Mouse (Mus musculus) intestine, embryonic 15.5 days (tissue): Measurements from ENCODE around the gene Lhfp. TPM values are rescaled to one million over a fixed set of nuclear protein-coding genes. Genes with fewer than 3 reads are reported as not detected.
A peak's percentile ranks its signal among the peaks of the same experiment; 100 is the strongest.

Experiments
- ATAC-seq: fragments of 200-750 bp; cut with Nextera tagmentation; 2 replicates; pipeline ENCODE4 v1.8.0; 2017; ENCODE audit warnings: moderate TSS enrichment, moderate library complexity
- H3K27ac ChIP-seq: fragments of 300-500 bp; sonication (generic); 2 replicates; pipeline ENCODE4 v1.5.1; 2015; ENCODE audit warnings: mild to moderate bottlenecking, inconsistent platforms
- H3K27me3 ChIP-seq: fragments of 300-500 bp; sonication (generic); replicated peaks from 2 replicates; pipeline ENCODE4 v1.6.1; 2015; ENCODE audit warnings: inconsistent platforms
- H3K36me3 ChIP-seq: fragments of 300-500 bp; sonication (generic); 2 replicates; pipeline ENCODE4 v1.6.1; 2015; ENCODE audit warnings: inconsistent platforms
- H3K4me1 ChIP-seq: fragments of 300-500 bp; sonication (generic); replicated peaks from 2 replicates; pipeline ENCODE4 v1.6.1; 2015; ENCODE audit warnings: inconsistent platforms
- H3K4me2 ChIP-seq: fragments of 300-500 bp; sonication (generic); replicated peaks from 2 replicates; pipeline ENCODE4 v1.6.1; 2015; ENCODE audit warnings: mild to moderate bottlenecking, inconsistent platforms
- H3K4me3 ChIP-seq: fragments of 300-500 bp; sonication (generic); replicated peaks from 2 replicates; pipeline ENCODE4 v1.5.1; 2015; ENCODE audit warnings: inconsistent platforms
- H3K9ac ChIP-seq: fragments of 300-500 bp; sonication (generic); 2 replicates; pipeline ENCODE4 v1.6.1; 2015; ENCODE audit warnings: inconsistent platforms
- H3K9me3 ChIP-seq: fragments of 300-500 bp; sonication (generic); 2 replicates; pipeline ENCODE4 v1.6.1; 2016; ENCODE audit warnings: inconsistent platforms
- WGBS: fragments of 180-500 bp; shearing (Covaris S2); methylation state at CpG from one replicate; pipeline ENCODE4 v1.1.7; 2015; 5-methylcytosine and 5-hydroxymethylcytosine counted together
- polyA plus RNA-seq: library from polyadenylated mRNA; unstranded; fragments of >200 nt; fragmentation: Nextera tagmentation; extraction: Ambion mirVana; gene quantifications from 2 replicates; pipeline ENCODE4 v1.2.1, GENCODE M21; 2015

Lhfp gene
- polyA plus RNA-seq, 1 experiment from 2014 or later: 41.0 TPM

DNA sequence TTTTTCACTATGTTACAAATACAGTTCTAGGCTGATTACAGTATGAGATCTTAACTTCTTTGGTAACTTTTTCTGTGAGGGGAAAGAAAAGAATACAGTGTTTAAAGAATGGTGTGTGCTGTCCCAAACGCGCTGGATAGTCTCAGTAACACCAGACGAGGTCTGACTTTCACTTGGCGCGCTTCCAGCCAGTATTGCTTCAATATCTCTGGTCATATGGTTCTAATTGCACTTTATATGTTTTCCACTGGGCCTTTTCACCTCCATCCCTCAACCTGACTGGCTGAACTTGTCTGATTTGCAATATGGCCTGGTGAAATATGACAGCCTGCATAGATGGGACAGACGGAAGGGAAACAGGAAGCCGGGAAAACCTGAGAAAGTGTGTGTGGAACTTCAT lies 2.9 kb downstream of the Lhfp start:
- peaks cover 16% of the 10 kb centered on the region; the same call in 1 of the 2 replicates for H3K4me1 ChIP-seq
- H3K9me3 ChIP-seq: no peaks in the 10 kb centered on the region
- ATAC-seq: no peak
- peaks cover 8% of the 10 kb centered on the region; the same call in 1 of the 2 replicates for H3K27me3 ChIP-seq
- WGBS: 51% methylated on average over 7 of the region's 7 CpGs
- no peaks in the 10 kb centered on the region for H3K36me3 ChIP-seq
- H3K27ac ChIP-seq: no peak overlapping the region
- H3K9ac ChIP-seq: no peak overlapping the region
- peak overlapping the region; percentile 44 for H3K4me2 ChIP-seq
- peak overlapping the region; percentile 6; the same call in 1 of the 2 replicates for H3K4me3 ChIP-seq

- WGBS: 45% methylated on average over 11 of the region's 11 CpGs
- H3K9ac ChIP-seq: no peak overlapping the region
Measured at GRCm38 (mm10) chr3:53044682-53045299, 3.5 kb downstream of the Lhfp start.

GRCm38 (mm10) chr3:53045697-53046096 lies 4.4 kb downstream of the Lhfp start:
- Histone ChIP-seq H3K9ac (no peak overlapping the region), H3K4me1 (peaks cover 16% of the 10 kb centered on the region; the same call in 1 of the 2 replicates), H3K9me3 (no peaks in the 10 kb centered on the region), H3K36me3 (no peaks in the 10 kb centered on the region), H3K4me2 (no peak overlapping the region), H3K27ac (no peak overlapping the region), H3K27me3 (peaks cover 8% of the 10 kb centered on the region; the same call in 1 of the 2 replicates), H3K4me3 (no peak overlapping the region)
- WGBS: 89% methylated on average over 4 of the region's 4 CpGs
- ATAC-seq: no peak

More at GRCm38 (mm10) chr3:53044682-53045299, 3.5 kb downstream of the Lhfp start:
- ATAC-seq: no peak
- Histone ChIP-seq H3K27ac (no peak overlapping the region), H3K4me2 (peak overlapping the region; percentile 44), H3K4me3 (peak overlapping the region; percentile 6; the same call in 1 of the 2 replicates), H3K4me1 (peaks cover 16% of the 10 kb centered on the region; the same call in 1 of the 2 replicates), H3K36me3 (no peaks in the 10 kb centered on the region), H3K9me3 (no peaks in the 10 kb centered on the region), H3K27me3 (peaks cover 8% of the 10 kb centered on the region; the same call in 1 of the 2 replicates)

GRCm38 (mm10) chr3:53046371-53046770 lies 5.0 kb downstream of the Lhfp start:
- no peak overlapping the region for H3K27ac ChIP-seq
- 64% methylated on average over 6 of the region's 6 CpGs for WGBS

GRCm38 (mm10) chr3:53052385-53052784 lies 11.1 kb downstream of the Lhfp start:
- 71% methylated on average over 8 of the region's 8 CpGs for WGBS
- no peak overlapping the region for H3K27ac ChIP-seq

More at GRCm38 (mm10) chr3:53046371-53046770, 5.0 kb downstream of the Lhfp start:
- Histone ChIP-seq H3K36me3 (no peaks in the 10 kb centered on the region), H3K27me3 (peaks cover 8% of the 10 kb centered on the region; the same call in 1 of the 2 replicates), H3K9ac (no peak overlapping the region), H3K4me1 (peaks cover 11% of the 10 kb centered on the region; the same call in 1 of the 2 replicates), H3K4me2 (no peak overlapping the region), H3K9me3 (no peaks in the 10 kb centered on the region), H3K4me3 (no peak overlapping the region)
- ATAC-seq: no peak

DNA sequence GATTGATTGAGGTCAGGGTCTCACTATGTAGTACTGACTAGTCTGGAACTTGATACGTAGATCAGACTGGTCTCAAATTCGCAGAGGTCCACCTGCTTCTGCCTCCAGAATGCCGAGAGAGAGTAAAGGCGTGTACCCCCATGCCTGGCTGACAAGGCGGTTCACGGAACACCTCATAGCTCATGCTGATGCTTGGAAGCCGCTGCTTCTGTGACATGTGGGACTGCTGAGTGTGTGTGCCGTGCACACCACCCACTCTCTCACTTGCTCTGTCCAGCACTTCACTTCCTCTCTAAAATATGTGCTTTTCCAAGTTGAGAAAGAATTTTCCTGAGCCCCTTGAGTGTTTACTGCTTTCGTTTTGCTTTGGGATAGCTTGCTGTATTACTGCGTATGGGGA lies 15.1 kb downstream of the Lhfp start:
- Histone ChIP-seq H3K27me3 (no peaks in the 10 kb centered on the region), H3K36me3 (no peaks in the 10 kb centered on the region), H3K9me3 (no peaks in the 10 kb centered on the region), H3K9ac (no peak overlapping the region), H3K4me2 (no peak overlapping the region), H3K27ac (no peak overlapping the region), H3K4me1 (peaks cover 16% of the 10 kb centered on the region), H3K4me3 (no peak overlapping the region)
- 72% methylated on average over 10 of the region's 10 CpGs for WGBS
- no peak for ATAC-seq

More at GRCm38 (mm10) chr3:53052385-53052784, 11.1 kb downstream of the Lhfp start:
- Histone ChIP-seq H3K9me3 (no peaks in the 10 kb centered on the region), H3K4me3 (no peak overlapping the region), H3K4me2 (no peak overlapping the region), H3K27me3 (no peaks in the 10 kb centered on the region), H3K4me1 (no peaks in the 10 kb centered on the region), H3K9ac (no peak overlapping the region), H3K36me3 (no peaks in the 10 kb centered on the region)
- ATAC-seq: no peak

DNA sequence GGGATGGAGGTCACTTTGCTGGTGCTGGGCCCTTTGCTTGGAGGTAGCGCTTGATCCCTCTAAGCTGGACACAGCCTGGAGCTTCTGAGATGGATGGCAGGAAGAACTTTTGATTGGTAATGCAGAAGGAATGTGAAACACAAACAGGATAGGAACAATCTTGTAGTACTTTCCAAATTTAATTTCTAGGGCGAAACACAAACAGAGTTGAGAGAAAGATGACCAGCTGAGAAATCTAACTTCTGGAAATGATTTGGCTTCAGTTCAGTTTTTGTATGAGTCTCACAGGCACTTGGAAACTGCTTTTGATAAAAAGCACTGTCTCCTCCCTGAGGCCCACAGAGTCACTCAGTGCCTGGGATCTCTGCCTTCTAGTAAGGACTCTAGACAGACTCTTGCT lies 18.6 kb downstream of the Lhfp start:
- Histone ChIP-seq H3K9me3 (no peaks in the 10 kb centered on the region), H3K27ac (peak overlapping the region; percentile 73), H3K36me3 (no peaks in the 10 kb centered on the region), H3K27me3 (no peaks in the 10 kb centered on the region), H3K4me3 (no peak overlapping the region), H3K4me2 (no peak overlapping the region), H3K4me1 (peaks cover 20% of the 10 kb centered on the region), H3K9ac (no peak overlapping the region)
- WGBS: 38% methylated on average over 2 of the region's 2 CpGs
- ATAC-seq: peak; percentile 47; the same call in 1 of the 2 replicates

GRCm38 (mm10) chr3:53063423-53064147 lies 22.3 kb downstream of the Lhfp start:
- H3K9ac ChIP-seq: no peak overlapping the region
- WGBS: 52% methylated on average over 13 of the region's 13 CpGs
- no peak overlapping the region for H3K27ac ChIP-seq
- no peak overlapping the region for H3K4me3 ChIP-seq
- H3K36me3 ChIP-seq: no peaks in the 10 kb centered on the region
- no peaks in the 10 kb centered on the region for H3K27me3 ChIP-seq
- peaks cover 20% of the 10 kb centered on the region for H3K4me1 ChIP-seq
- H3K9me3 ChIP-seq: no peaks in the 10 kb centered on the region
- no peak overlapping the region for H3K4me2 ChIP-seq
- no peak for ATAC-seq

DNA sequence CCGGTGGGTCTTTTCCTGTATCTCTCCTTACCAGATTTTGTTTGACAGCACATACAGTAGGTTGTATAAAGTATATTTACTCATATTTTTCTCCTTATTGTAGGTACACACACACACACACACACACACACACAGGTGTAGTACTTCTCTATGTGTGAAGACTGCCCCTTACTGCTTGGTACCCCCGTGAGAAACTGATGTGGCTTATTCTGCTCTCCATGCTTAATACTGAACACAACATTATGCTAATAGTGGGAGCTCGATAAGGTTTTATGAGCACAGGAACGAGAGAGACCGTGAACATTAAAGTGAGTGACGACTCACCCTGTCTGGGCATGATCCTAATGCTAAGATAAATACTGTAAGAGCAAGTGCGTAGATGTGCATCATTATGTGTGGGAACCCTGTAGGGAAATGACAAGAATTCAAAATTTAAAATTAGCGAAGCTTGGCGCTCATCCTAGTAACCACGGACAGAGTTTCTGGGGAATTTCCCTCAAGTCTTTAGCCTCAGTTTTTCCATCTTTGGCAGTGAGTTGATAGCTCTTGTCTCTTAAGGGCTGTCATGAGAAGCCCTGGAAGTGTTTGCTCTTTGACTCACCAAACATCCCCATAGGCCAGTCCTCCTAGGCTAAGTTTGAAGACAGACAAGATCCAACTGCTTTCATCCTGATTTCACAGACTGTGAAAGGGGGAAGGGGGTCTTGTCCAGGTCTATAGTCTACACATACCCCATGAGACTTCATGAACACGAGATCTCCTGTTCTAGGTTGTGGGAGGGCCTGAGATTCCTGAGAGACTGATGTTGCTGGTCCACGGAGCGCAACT lies 24.2 kb downstream of the Lhfp start:
- Histone ChIP-seq H3K9me3 (no peaks in the 10 kb centered on the region), H3K27me3 (no peaks in the 10 kb centered on the region), H3K4me1 (peaks cover 4% of the 10 kb centered on the region; the same call in 1 of the 2 replicates), H3K27ac (no peak overlapping the region), H3K4me2 (no peak overlapping the region), H3K4me3 (no peak overlapping the region), H3K36me3 (no peaks in the 10 kb centered on the region), H3K9ac (no peak overlapping the region)
- ATAC-seq: no peak
- WGBS: 81% methylated on average over 13 of the region's 13 CpGs

DNA sequence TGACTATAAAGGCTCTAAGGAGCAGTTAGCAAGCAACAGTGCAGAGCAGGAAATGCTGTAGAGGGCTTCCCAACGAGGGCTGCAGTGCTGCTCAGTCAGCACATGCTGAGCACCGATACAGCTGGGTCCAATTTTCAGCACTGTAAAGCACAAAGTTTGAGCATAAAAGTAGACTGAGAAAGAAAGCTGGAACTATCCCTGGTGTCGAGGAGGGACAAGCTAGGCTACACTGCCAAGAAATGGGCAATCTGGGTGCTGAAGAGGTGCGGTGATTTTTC lies 24.7 kb downstream of the Lhfp start:
- Histone ChIP-seq H3K4me1 (peaks cover 4% of the 10 kb centered on the region; the same call in 1 of the 2 replicates), H3K4me2 (no peak overlapping the region), H3K4me3 (no peak overlapping the region), H3K27me3 (no peaks in the 10 kb centered on the region), H3K9me3 (no peaks in the 10 kb centered on the region), H3K27ac (no peak overlapping the region), H3K36me3 (no peaks in the 10 kb centered on the region), H3K9ac (no peak overlapping the region)
- no peak for ATAC-seq
- 79% methylated on average over 4 of the region's 4 CpGs for WGBS

DNA sequence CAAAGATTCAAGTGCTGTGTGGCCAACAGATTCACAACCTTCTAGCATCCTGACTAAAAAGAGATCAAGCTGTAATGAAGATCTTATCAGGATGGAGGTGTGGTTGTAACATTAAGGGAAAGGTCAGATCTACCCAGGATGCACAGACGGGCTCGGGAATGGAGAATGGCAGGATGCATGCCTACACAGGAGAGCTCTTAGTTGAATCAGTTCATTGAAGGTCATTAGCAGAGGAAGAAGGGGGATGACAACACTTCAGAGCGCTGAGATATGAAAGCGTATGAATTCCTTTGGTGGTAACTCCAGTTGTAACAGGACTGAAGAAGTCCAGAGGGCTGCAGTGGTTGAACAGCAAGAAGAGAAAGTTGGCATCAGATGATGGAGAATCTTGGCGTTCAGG lies 27.1 kb downstream of the Lhfp start:
- no peak for ATAC-seq
- Histone ChIP-seq H3K36me3 (no peaks in the 10 kb centered on the region), H3K4me3 (no peak overlapping the region), H3K4me1 (peaks cover 3% of the 10 kb centered on the region; the same call in 1 of the 2 replicates), H3K4me2 (no peak overlapping the region), H3K27me3 (no peaks in the 10 kb centered on the region), H3K9ac (no peak overlapping the region), H3K9me3 (no peaks in the 10 kb centered on the region), H3K27ac (no peak overlapping the region)
- 86% methylated on average over 5 of the region's 5 CpGs for WGBS

DNA sequence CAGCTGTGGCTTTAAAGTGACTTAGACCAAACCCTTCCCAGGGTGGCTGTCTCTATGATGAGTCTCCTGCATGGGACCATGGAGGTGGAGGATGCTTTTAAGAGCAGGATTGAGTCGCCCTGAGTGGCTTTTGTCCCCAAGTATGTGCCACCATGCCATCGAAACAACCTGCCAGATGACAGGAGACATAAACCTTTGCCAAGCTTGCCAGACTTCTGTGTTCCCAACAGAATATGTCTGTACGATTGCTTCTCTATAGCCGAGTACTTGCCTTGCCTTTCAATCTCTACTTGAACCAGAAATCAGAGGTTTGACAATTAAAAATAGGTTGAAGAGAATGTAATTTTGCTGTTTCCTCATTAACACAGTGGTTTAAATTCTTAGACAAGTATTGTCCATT lies 32.9 kb downstream of the Lhfp start:
- H3K9me3 ChIP-seq: no peaks in the 10 kb centered on the region
- ATAC-seq: no peak
- 90% methylated on average over 4 of the region's 4 CpGs for WGBS
- H3K27me3 ChIP-seq: no peaks in the 10 kb centered on the region
- H3K27ac ChIP-seq: no peak overlapping the region
- H3K4me3 ChIP-seq: no peak overlapping the region
- no peaks in the 10 kb centered on the region for H3K36me3 ChIP-seq
- no peak overlapping the region for H3K4me2 ChIP-seq
- no peaks in the 10 kb centered on the region for H3K4me1 ChIP-seq
- H3K9ac ChIP-seq: no peak overlapping the region
